Mouse (Mus musculus): ENCODE results near the gene Olfr315.
"Not testable (repeated sequence)": the region's sequence is repeated elsewhere in the genome, so short reads cannot be mapped to it uniquely, and the experiment has no call there.

Olfr315 gene

GRCm38 (mm10) chr11:58772888-58773287, at the start of gene Olfr315:
Gene Olfr315, plus strand, starts transcription at chr11:58773188.
- DNase-seq (ENCODE audit: low read depth), result no peak

GRCm38 (mm10) chr11:58723914-58724313, 49.1 kb upstream of the Olfr315 start, which contains the start of gene Olfr318:
Gene Olfr318, minus strand, starts transcription at chr11:58724014.
- DNase-seq (ENCODE audit: low read depth), result no peak

DNA sequence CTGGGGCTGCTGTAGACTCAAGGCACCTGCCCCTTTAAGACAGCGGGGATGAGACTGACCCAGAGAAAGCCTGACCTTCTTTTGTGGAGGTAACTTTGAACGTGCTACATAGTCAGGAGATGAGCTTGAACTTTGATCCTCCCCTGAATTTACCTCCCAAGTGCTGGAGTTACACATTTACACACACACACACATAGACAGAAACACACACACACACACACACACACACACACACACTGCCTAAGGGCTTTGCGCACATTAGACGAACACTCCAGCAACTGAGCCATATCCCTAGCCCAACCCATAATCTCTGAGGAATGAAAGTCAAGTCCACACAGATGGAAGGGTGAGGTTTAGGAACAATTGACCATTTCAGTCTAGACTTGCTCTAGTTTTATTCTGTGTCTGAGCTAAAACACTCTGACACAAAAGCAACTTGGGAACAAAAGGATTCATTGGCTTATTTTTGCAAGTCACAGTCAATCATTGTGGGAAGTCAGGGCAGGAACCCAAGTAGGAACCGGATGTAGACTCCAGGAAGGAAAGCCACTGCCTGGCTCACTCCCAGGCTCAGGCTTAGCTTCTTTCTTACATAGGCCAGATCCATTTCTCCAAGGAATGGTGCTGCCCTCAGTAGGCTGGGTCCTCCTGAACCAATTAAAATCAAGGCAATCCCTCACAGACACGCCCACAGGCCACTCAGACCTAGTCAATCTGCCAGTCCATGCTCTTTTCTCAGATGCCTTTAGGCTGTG, 44.9 kb upstream of the Olfr315 start:
- DNase-seq (ENCODE audit: low read depth), result not testable (repeated sequence)

GRCm38 (mm10) chr11:58733372-58733771, 39.6 kb upstream of the Olfr315 start:
- no peak for DNase-seq (ENCODE audit: low read depth)

DNA sequence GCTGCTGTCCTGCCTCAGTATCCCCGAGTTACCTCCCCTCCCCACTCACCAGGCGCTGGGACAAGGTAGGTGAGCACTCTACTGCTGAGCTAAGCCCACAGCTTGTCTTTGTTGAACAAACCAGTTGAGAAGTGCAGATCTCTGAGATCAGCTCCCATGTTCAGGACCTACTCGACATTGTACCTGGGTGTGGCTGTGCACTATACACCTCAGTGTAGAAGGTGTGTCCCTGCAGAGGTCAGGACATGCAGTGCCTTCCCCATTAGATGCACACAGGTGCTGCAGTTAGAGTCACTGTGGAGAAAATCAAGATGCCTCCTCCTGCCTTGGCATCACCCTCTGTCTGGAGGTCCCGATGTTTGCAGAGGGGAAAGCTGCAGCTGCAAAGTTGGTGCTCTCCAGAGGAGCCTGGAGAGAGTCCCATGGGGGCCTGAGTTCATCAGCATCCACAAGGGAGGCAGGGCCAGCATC, 34.2 kb upstream of the Olfr315 start, which contains the start of gene Olfr317:
Gene Olfr317 (minus strand): TSS at position 421 of the 471 bp plus-strand sequence.
- DNase-seq (ENCODE audit: low read depth), result no peak

- DNase-seq (ENCODE audit: low read depth), result not testable (repeated sequence)
Observed at GRCm38 (mm10) chr11:58751096-58751495, 21.9 kb upstream of the Olfr315 start.

DNA sequence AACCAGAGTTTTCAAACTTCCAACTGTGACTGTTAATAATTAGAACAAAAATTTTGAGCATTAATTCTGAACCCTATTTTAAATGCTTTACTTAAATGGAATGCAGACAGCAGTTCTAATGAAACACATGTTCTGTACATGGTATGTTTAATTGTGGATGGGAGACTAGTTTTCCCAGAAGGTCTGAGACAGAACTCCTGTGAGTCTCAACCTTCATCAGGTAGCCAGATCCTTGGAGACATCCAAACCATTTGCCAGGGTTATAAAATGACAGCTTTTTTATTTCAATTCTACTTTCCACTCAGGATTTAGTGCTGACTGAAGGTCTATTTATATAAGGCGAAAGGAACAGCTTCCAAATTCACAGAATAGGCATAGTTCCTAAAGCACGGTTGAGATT, 20.6 kb upstream of the Olfr315 start, which contains the start of gene Olfr316:
Gene Olfr316 (plus strand): TSS at position 301 of the 400 bp plus-strand sequence.
- no peak for DNase-seq (ENCODE audit: low read depth)

DNA sequence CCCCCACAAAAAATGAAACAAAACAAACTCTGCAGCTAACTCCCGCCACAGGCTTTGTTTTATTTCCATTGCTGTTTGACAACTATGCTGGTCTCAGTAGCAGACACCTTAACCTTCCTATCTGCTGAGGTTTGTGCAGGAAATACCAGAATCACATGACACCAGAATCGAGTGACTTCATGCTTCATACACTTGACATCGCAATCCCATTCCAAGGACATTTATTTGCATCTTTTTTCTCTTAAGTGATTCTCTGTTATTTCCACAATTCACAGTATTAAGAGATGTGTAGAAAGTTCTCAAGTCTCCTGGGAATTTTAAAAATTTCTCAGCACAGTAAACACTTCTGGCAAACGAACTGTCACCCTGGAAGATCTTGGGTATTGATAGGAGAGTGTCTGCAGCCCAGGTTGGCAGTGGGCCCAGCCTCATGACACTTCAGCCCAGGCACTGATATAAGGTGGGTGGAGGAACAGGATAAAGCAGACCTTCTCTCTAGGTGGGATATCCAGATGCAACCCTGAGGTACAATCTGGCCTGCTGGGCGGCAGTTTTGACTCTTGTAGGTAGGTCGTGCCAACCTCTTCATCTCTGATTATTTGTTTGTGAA, 9.6 kb downstream of the Olfr315 start, which contains the start of gene Olfr314:
Gene Olfr314 (plus strand): TSS at position 473 of the 610 bp plus-strand sequence.
- DNase-seq (ENCODE audit: low read depth), result peak; percentile 16

DNA sequence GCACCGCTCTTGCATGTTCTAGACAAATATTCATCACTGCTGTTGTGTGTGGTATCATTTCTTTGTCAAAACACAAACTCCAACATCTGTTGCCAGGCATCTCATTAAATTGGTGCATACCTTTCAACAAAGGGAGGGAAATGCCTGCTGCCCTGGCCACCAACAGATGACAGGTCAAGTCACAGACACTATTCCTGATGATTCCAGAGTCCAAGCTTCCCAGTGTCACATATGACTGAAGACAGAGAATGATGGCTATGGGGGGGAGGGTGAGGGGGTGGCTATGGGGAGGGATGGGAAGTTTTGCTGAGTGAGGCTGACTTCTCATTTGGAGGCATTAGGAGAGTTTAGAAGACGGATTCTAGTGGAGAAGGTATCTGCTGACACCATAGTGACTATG, 11.2 kb downstream of the Olfr315 start:
- DNase-seq (ENCODE audit: low read depth), result no peak

- no peak for DNase-seq (ENCODE audit: low read depth)
Observed at GRCm38 (mm10) chr11:58787651-58788050, 14.7 kb downstream of the Olfr315 start.

- no peak for DNase-seq (ENCODE audit: low read depth)
Observed at GRCm38 (mm10) chr11:58788346-58788745, 15.4 kb downstream of the Olfr315 start.

- DNase-seq (ENCODE audit: low read depth), result peak; percentile 79
Observed at GRCm38 (mm10) chr11:58789532-58789931, 16.5 kb downstream of the Olfr315 start.

GRCm38 (mm10) chr11:58790053-58790452, 17.1 kb downstream of the Olfr315 start:
- DNase-seq (ENCODE audit: low read depth), result no peak

DNA sequence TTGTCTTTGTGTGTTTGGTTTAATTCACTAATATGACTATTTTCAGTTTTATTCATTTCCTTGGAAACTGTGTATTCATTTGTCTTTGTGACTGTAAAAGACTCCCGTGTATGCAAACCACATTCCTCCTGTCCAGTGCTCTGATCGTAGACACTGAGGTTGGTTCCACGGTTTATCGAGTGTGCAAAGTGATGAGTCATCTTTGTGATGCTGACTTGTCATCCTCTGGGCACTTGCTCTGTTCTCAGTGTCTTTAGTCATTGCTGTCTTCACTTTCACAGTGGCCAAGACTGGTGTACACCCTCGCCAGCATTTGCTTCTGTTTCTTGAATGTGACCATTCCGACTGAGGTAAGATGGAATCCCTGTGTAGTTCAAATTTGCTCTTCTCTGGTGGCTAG, 17.7 kb downstream of the Olfr315 start:
- peak; percentile 46 for DNase-seq (ENCODE audit: low read depth)

DNA sequence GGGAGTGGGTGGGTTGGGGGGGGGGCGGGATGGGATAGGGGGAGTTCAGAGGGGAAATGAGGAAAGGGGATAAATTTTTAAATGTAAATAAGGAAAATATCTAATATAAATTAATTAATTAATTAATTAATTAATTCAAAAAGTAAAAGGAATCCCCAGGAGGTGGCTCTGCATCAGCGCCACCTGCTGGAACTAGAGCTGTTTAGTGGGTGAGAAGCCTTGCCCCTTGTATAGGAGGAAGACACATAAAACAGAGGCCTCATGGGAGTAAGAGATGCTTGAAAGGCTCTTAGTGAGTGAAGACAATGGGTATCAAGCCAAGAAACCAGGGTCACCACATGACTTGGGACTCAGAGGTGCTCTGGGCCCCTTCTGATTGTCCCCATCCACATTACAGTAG, 22.9 kb downstream of the Olfr315 start:
- DNase-seq (ENCODE audit: low read depth), result peak; percentile 21

GRCm38 (mm10) chr11:58796850-58797249, 23.9 kb downstream of the Olfr315 start:
- DNase-seq (ENCODE audit: low read depth), result no peak

GRCm38 (mm10) chr11:58799747-58800146, 26.8 kb downstream of the Olfr315 start:
- no peak for DNase-seq (ENCODE audit: low read depth)

DNA sequence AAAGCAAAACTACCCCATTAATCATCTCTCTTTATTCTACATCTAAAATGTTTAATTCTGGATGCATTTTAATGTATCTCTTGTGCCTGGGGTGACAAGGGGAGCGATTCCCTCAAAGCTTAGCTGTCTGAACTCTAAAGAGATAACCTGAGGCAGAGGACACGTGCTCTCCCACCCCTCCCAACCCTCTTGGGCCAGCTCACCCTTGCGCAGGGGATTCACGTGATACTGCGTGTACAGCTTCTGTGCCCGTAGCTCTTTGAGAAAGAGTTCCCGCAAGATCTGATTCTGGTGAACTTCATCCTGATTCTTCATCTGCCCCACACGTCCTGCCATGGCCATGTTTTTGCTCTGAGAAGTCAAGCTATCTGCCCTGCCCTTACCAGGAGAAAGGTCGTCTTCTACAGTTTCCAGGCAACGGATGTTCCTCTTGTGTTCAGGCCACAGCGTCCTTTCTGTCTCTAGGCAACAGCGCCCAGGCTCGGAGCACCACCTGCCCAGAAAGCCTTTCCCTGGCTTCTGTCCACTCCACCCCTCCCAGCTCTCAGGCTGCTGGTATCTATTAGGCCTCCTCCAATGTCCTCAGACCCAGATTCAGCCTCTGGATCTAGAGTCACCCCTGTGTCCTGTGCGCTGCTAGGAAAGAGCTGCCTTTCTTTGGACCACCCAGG, 28.7 kb downstream of the Olfr315 start, which contains the start of gene Fam183b:
Gene Fam183b (minus strand): TSS at position 403 of the 671 bp plus-strand sequence.
- no peak for DNase-seq (ENCODE audit: low read depth)

DNA sequence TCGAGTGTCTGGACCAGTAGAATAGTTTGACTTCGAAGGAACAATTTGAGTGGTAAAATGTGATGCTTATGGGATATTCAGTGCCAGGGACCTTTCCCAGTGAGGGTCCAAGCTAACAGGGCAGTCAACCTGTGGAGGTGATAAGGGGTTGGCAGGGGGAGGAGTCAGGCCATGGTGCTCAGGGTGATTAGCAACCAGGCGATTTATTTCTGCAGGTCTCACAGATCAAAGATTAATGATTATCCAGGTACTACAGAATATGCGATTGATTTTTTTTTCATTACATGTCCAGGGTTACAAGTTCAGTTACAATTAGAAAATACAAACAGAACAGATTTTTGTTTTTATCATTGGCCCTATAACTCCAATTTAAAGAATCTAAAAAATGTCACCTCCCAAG, 30.9 kb downstream of the Olfr315 start:
- DNase-seq (ENCODE audit: low read depth), result no peak

DNA sequence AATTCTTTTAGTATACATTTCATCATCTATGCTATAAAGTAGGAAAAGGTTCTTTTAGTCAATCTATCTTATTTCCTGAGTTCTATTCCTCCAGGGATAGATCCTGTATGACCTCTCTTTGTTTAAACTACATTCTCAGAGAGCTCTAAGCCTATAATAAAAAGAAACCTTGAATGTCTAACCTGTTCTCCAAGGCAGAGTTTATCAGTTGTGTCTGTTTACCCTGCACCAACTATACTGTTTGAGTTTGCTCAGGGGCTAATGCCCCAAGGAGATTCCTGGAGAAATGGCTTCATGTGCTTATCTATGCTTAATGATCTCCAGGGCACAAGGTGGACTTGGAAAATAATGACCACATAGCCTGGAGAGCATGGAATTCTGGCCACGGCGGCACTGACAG, 31.4 kb downstream of the Olfr315 start:
- no peak for DNase-seq (ENCODE audit: low read depth)

- peak; percentile 9 for DNase-seq (ENCODE audit: low read depth)
Observed at GRCm38 (mm10) chr11:58812001-58812400, 39.0 kb downstream of the Olfr315 start.

DNA sequence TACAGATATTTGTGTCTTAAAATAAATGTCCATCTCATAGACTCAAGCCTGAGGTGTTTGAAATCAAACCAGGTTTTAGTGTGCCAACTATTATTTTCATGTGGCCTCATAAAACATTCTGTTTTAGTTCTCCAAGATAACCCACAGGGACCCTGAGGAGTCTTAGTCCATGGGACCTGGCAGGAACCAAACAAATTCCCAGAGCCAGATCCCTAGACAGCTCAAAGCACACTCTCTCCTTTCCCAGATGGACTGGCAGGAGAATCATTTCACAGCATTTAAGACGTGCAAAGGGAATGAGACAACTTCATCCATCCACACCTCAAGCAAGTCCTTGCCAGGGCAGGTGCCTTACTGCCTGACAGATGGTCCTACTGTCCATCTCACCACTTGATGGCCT, 41.7 kb downstream of the Olfr315 start, which contains the start of gene Olfr313:
Gene Olfr313 (plus strand): TSS at position 301 of the 400 bp plus-strand sequence.
- not testable (repeated sequence) for DNase-seq (ENCODE audit: low read depth)

Measured in 416B (cell line).